Mouse (Mus musculus) kidney, embryonic 14.5 days (tissue): Measurements from ENCODE around the gene Patl1. TPM values are rescaled to one million over a fixed set of nuclear protein-coding genes. Genes with fewer than 3 reads are reported as not detected.

ENCODE experiments used
- microRNA-seq: library from miRNA; unstranded; fragments of <30 nt; microRNA quantifications from one replicate; pipeline ENCODE4, GENCODE M21; 2016
- polyA plus RNA-seq: library from polyadenylated mRNA; unstranded; fragments of >200 nt; fragmentation: Nextera tagmentation; extraction: Ambion mirVana; gene quantifications from 2 replicates; pipeline ENCODE4 v1.2.1, GENCODE M21; 2014

Patl1 gene
- polyA plus RNA-seq, 1 experiment from 2014 or later, result 23.6 TPM

Small RNA genes lying within 50 kb of the gene (microRNA-seq; reads per million reads assigned to microRNA genes)
- 6.5 reads per million, percentile 23 among the genes with 10 or more reads in this experiment for gene Mir6994

Other genes with a start within 250 kb of the Patl1 start
- not detected in 2 replicates for gene Oosp1, start 221.2 kb upstream of the Patl1 start, polyA plus RNA-seq
- gene Oosp3, start 215.3 kb upstream of the Patl1 start, polyA plus RNA-seq, result not detected in 2 replicates
- gene Gif, start 164.8 kb upstream of the Patl1 start, polyA plus RNA-seq, result not detected in 2 replicates
- gene Mrpl16, start 142.0 kb upstream of the Patl1 start, polyA plus RNA-seq, result 59.8 and 64.9 TPM in 2 replicates
- 19.8 and 20.9 TPM in 2 replicates for gene Stx3, start 93.0 kb upstream of the Patl1 start, polyA plus RNA-seq
- 0.12 TPM in 1 of 2 replicates, not detected in the other for gene Olfr1417, start 73.2 kb upstream of the Patl1 start, polyA plus RNA-seq
- not detected in 2 replicates for gene Olfr1418, start 51.3 kb upstream of the Patl1 start, polyA plus RNA-seq
- gene Olfr1419, start 37.3 kb upstream of the Patl1 start, polyA plus RNA-seq, result not detected in 2 replicates
- 0.13 and 0.24 TPM in 2 replicates for gene Olfr1420, start 25.8 kb upstream of the Patl1 start, polyA plus RNA-seq
- 7.5 and 9.4 TPM in 2 replicates for gene Osbp, start 53.5 kb downstream of the Patl1 start, polyA plus RNA-seq
- gene Olfr1423, start 128.9 kb downstream of the Patl1 start, polyA plus RNA-seq, result not detected in 2 replicates
- gene Olfr1424, start 150.3 kb downstream of the Patl1 start, polyA plus RNA-seq, result not detected in 2 replicates
- gene Olfr1425, start 165.3 kb downstream of the Patl1 start, polyA plus RNA-seq, result not detected in 2 replicates
- gene Olfr1426, start 179.6 kb downstream of the Patl1 start, polyA plus RNA-seq, result not detected in 2 replicates
- gene Olfr1427, start 190.9 kb downstream of the Patl1 start, polyA plus RNA-seq, result not detected in 2 replicates
- not detected in 2 replicates for gene Olfr1428, start 203.5 kb downstream of the Patl1 start, polyA plus RNA-seq
- not detected in 2 replicates for gene Olfr76, start 210.8 kb downstream of the Patl1 start, polyA plus RNA-seq